Mouse (Mus musculus) myocyte (in vitro differentiated cells): ENCODE measurements at regions not wholly inside any gene's neighbourhood (a gene's known extent, or its start where the extent isn't known, plus 50 kb on each side); places are given as distances from the start of the nearest gene placed in this dataset.

Source experiments
- H3K27me3 ChIP-seq: one replicate; pipeline ENCODE4 v1.6.1; 2011; ENCODE audit not compliant: control insufficient read depth, insufficient read depth, insufficient read length
- H3K36me3 ChIP-seq: one replicate; pipeline ENCODE4 v1.6.1; 2011; ENCODE audit not compliant: control insufficient read depth, insufficient read depth
- H3K4me2 ChIP-seq: one replicate; pipeline ENCODE4 v1.6.1; 2011; ENCODE audit warnings: low read depth, control low read depth
- H3K4me3 ChIP-seq: one replicate; pipeline ENCODE4 v1.5.1; 2011; ENCODE audit warnings: mild to moderate bottlenecking, control low read depth, moderate library complexity
- H3K79me2 ChIP-seq: one replicate; pipeline ENCODE4 v1.6.1; 2011; ENCODE audit not compliant: control insufficient read depth, insufficient read depth
- H3ac ChIP-seq: one replicate; pipeline ENCODE4 v1.6.1; 2011; ENCODE audit not compliant: control insufficient read depth, insufficient read length
- CEBPB ChIP-seq: IDR thresholded peaks from 2 replicates; pipeline ENCODE4 v1.6.1; 2011; ENCODE audit warnings: mild to moderate bottlenecking, moderate library complexity; ENCODE audit not compliant: poor library complexity, insufficient read depth, severe bottlenecking
- E2F4 ChIP-seq: IDR thresholded peaks from one replicate; pipeline ENCODE4 v1.6.1; 2011; ENCODE audit warnings: mild to moderate bottlenecking, control low read depth, moderate library complexity; ENCODE audit not compliant: insufficient read depth
- MAX ChIP-seq: IDR thresholded peaks from one replicate; pipeline ENCODE4 v1.6.1; 2011; ENCODE audit warnings: low read depth, mild to moderate bottlenecking, control low read depth
- MYOD1 ChIP-seq, 3 experiments: IDR thresholded peaks; one replicate each; pipeline ENCODE4 v1.6.1; 2011; ENCODE audit warnings: control low read depth in 2 of 3, low read depth in 2 of 3, mild to moderate bottlenecking in 2 of 3, moderate library complexity in 1 of 3; ENCODE audit not compliant: insufficient read length in 2 of 3, control insufficient read depth in 1 of 3
- MYOG ChIP-seq, 3 experiments: IDR thresholded peaks; one replicate each; pipeline ENCODE4 v1.6.1; 2011; ENCODE audit warnings: control low read depth in 2 of 3, low read depth in 2 of 3, mild to moderate bottlenecking in 2 of 3; ENCODE audit not compliant: insufficient read length in 2 of 3, control insufficient read depth in 1 of 3, insufficient read depth in 1 of 3
- POLR2A ChIP-seq: IDR thresholded peaks from one replicate; pipeline ENCODE4 v1.6.1; 2011; ENCODE audit warnings: low read depth, mild to moderate bottlenecking, control low read depth, moderate library complexity; ENCODE audit not compliant: insufficient read length
- POLR2AphosphoS2 ChIP-seq: IDR thresholded peaks from one replicate; pipeline ENCODE4 v1.6.1; 2011; ENCODE audit warnings: low read depth, control low read depth; ENCODE audit not compliant: insufficient read length
- REST ChIP-seq: IDR thresholded peaks from one replicate; pipeline ENCODE4 v1.6.1; 2011; ENCODE audit warnings: mild to moderate bottlenecking, control low read depth, moderate library complexity; ENCODE audit not compliant: insufficient read depth, insufficient read length
- SRF ChIP-seq: IDR thresholded peaks from one replicate; pipeline ENCODE4 v1.6.1; 2011; ENCODE audit warnings: low read depth; ENCODE audit not compliant: control insufficient read depth, insufficient read length
- TCF12 ChIP-seq: IDR thresholded peaks from one replicate; pipeline ENCODE4 v1.6.1; 2011; ENCODE audit warnings: mild to moderate bottlenecking, control low read depth; ENCODE audit not compliant: poor library complexity, insufficient read depth, severe bottlenecking
- TCF3 ChIP-seq: IDR thresholded peaks from one replicate; pipeline ENCODE4 v1.6.1; 2011; ENCODE audit warnings: low read depth, control low read depth; ENCODE audit not compliant: insufficient read length
- USF1 ChIP-seq: IDR thresholded peaks from one replicate; pipeline ENCODE4 v1.6.1; 2011; ENCODE audit warnings: low read depth, mild to moderate bottlenecking, control low read depth, moderate library complexity

GRCm38 (mm10) chr15:51671667-51672372 is 2212.9 kb upstream of the Gm7489 start:
- no peak overlapping the region for H3ac ChIP-seq
- no peak for TF ChIP-seq REST
- no peak overlapping the region for H3K4me2 ChIP-seq
- no peaks in the 10 kb centered on the region for H3K79me2 ChIP-seq
- no peak overlapping the region for H3K4me3 ChIP-seq
- no peaks in the 10 kb centered on the region for H3K36me3 ChIP-seq
- H3K27me3 ChIP-seq: no peaks in the 10 kb centered on the region

GRCm38 (mm10) chr15:51673483-51673882 is 2211.2 kb upstream of the Gm7489 start:
- no peaks in the 10 kb centered on the region for H3K36me3 ChIP-seq
- no peak for TF ChIP-seq MYOG (IDR thresholded peaks at IDR 0.05; ENCODE audit: control insufficient read depth in 1 of 3, insufficient read depth in 1 of 3, insufficient read length in 2 of 3, low read depth in 2 of 3)
- no peak for TF ChIP-seq MYOD1 (IDR thresholded peaks at IDR 0.05; ENCODE audit: control insufficient read depth in 1 of 3, insufficient read length in 2 of 3, low read depth in 2 of 3)
- no peak for TF ChIP-seq TCF3
- no peak for TF ChIP-seq REST
- TF ChIP-seq POLR2A: no peak
- TF ChIP-seq USF1: no peak
- no peak for TF ChIP-seq TCF12
- no peak for TF ChIP-seq SRF
- no peak for TF ChIP-seq POLR2AphosphoS2
- no peak for TF ChIP-seq E2F4
- TF ChIP-seq MAX: no peak
- TF ChIP-seq CEBPB: no peak

DNA sequence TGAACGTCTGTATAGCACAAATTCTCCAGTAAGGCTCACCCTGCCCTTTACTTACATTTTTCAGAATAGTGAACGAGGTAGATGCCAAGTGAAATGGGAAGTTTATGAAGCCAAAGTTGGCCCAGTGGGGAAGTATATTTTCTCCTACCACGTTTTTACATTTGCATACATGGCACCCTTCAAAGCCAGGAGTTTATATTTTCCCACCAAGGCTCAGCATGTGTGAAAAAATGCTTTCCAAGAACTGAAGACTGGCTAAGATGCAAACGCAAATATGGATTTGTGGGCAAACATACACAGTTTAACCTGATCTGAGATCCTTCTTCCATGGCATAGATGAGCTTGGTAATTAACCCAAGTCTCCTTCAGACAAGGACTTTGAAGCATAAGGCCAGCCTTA is 2209.4 kb upstream of the Gm7489 start:
- Histone ChIP-seq H3ac (no peak overlapping the region), H3K4me3 (no peak overlapping the region), H3K36me3 (no peaks in the 10 kb centered on the region), H3K4me2 (no peak overlapping the region), H3K79me2 (no peaks in the 10 kb centered on the region), H3K27me3 (no peaks in the 10 kb centered on the region)
- TF ChIP-seq E2F4 (no peak), MAX (no peak), MYOG (IDR thresholded peaks at IDR 0.05; ENCODE audit: control insufficient read depth in 1 of 3, insufficient read depth in 1 of 3, insufficient read length in 2 of 3, low read depth in 2 of 3) (no peak), POLR2AphosphoS2 (no peak), TCF3 (no peak), REST (no peak), TCF12 (no peak), SRF (no peak), USF1 (no peak), MYOD1 (IDR thresholded peaks at IDR 0.05; ENCODE audit: control insufficient read depth in 1 of 3, insufficient read length in 2 of 3, low read depth in 2 of 3) (no peak), CEBPB (no peak), POLR2A (no peak)

More at GRCm38 (mm10) chr15:51673483-51673882, 2211.2 kb upstream of the Gm7489 start:
- H3ac ChIP-seq: no peak overlapping the region
- H3K27me3 ChIP-seq: no peaks in the 10 kb centered on the region
- H3K4me2 ChIP-seq: no peak overlapping the region
- H3K79me2 ChIP-seq: no peaks in the 10 kb centered on the region
- H3K4me3 ChIP-seq: no peak overlapping the region

DNA sequence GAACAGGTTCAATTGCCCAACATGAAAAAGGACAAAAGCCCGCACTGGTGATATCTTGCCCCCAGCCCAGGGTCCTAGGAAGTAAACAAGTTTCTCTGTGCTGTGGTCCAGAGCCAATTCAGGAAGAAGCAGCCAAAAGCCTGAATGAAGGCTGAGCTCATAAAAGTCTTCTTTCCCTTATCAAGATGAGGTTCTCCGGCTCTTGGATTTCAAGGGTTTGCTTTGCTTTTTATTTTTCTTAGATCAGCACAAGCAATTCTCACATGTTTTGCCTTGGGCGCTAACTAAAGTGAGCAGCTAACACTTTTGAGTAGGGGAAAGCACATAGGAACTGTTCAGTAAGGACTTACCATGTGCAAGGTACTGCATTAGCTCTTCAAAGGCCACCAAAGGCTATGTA is 2208.0 kb upstream of the Gm7489 start:
- Histone ChIP-seq H3K27me3 (no peaks in the 10 kb centered on the region), H3ac (no peak overlapping the region), H3K4me2 (no peak overlapping the region), H3K79me2 (no peaks in the 10 kb centered on the region), H3K4me3 (no peak overlapping the region), H3K36me3 (no peaks in the 10 kb centered on the region)
- TF ChIP-seq USF1: no peak
- TF ChIP-seq MYOD1 (IDR thresholded peaks at IDR 0.05; ENCODE audit: control insufficient read depth in 1 of 3, insufficient read length in 2 of 3, low read depth in 2 of 3): no peak
- TF ChIP-seq POLR2AphosphoS2: no peak
- no peak for TF ChIP-seq MAX

GRCm38 (mm10) chr15:51677266-51677665 is 2207.4 kb upstream of the Gm7489 start:
- Histone ChIP-seq H3ac (no peak overlapping the region), H3K4me3 (no peak overlapping the region), H3K79me2 (no peaks in the 10 kb centered on the region), H3K4me2 (no peak overlapping the region), H3K36me3 (no peaks in the 10 kb centered on the region), H3K27me3 (no peaks in the 10 kb centered on the region)
- TF ChIP-seq CEBPB: no peak
- TF ChIP-seq USF1: no peak
- TF ChIP-seq SRF: no peak
- TF ChIP-seq E2F4: no peak
- no peak for TF ChIP-seq MYOG (IDR thresholded peaks at IDR 0.05; ENCODE audit: control insufficient read depth in 1 of 3, insufficient read depth in 1 of 3, insufficient read length in 2 of 3, low read depth in 2 of 3)
- no peak for TF ChIP-seq POLR2A
- TF ChIP-seq TCF3: no peak
- no peak for TF ChIP-seq MYOD1 (IDR thresholded peaks at IDR 0.05; ENCODE audit: control insufficient read depth in 1 of 3, insufficient read length in 2 of 3, low read depth in 2 of 3)
- no peak for TF ChIP-seq REST
- TF ChIP-seq TCF12: no peak
- TF ChIP-seq POLR2AphosphoS2: no peak
